ENCODE assay signal across 16 mouse cellular contexts in genomic region chr12:90873959-90874358, GRCm38 (mm10).
"Had no signal": no experiment of that assay in that cellular context is flagged by ENCODE, and none has a peak within 500 bp of the region (broad histone marks: within the 10 kb centered on the region; RNA-seq: fewer than 3 reads in every experiment).

No protein-coding gene starts in this region.

- DNase-seq: retina, postnatal 1 day; right cerebral cortex, adult 18-20 months; right cerebral cortex, postnatal 14 days; right cerebral cortex, postnatal 25 days; right cerebral cortex, postnatal 4 days; spleen, adult 18-20 months; thymus, adult 18-20 months; thymus, adult 2 months; thymus, postnatal 14 days; thymus, postnatal 25 days; thymus, postnatal 36 days; thymus, postnatal 4 days had no signal

- H3K9ac ChIP-seq: neural tube, embryonic 13.5 days; neural tube, embryonic 15.5 days; stomach, embryonic 15.5 days had no signal

- H3K27ac ChIP-seq: neural tube, embryonic 13.5 days; neural tube, embryonic 15.5 days; stomach, embryonic 15.5 days; stomach, postnatal 0 days had no signal

- H3K27me3 ChIP-seq: neural tube, embryonic 13.5 days; neural tube, embryonic 15.5 days; stomach, embryonic 15.5 days had no signal

- H3K9me3 ChIP-seq: neural tube, embryonic 13.5 days; neural tube, embryonic 15.5 days; stomach, embryonic 15.5 days had no signal

- H3K36me3 ChIP-seq: neural tube, embryonic 13.5 days; neural tube, embryonic 15.5 days; stomach, embryonic 15.5 days had no signal

- H3K4me2 ChIP-seq: neural tube, embryonic 13.5 days; neural tube, embryonic 15.5 days; stomach, embryonic 15.5 days had no signal

- H3K4me3 ChIP-seq: neural tube, embryonic 13.5 days; neural tube, embryonic 15.5 days; stomach, embryonic 15.5 days had no signal

- H3K4me1 ChIP-seq: neural tube, embryonic 13.5 days; neural tube, embryonic 15.5 days; stomach, embryonic 15.5 days had no signal
